Mouse (Mus musculus): Measurements from ENCODE around the gene Kirrel2. TPM values are rescaled to one million over a fixed set of nuclear protein-coding genes. Genes with fewer than 3 reads are reported as not detected.

The Kirrel2 gene
- polyA plus RNA-seq, 1 experiment: not detected

DNA sequence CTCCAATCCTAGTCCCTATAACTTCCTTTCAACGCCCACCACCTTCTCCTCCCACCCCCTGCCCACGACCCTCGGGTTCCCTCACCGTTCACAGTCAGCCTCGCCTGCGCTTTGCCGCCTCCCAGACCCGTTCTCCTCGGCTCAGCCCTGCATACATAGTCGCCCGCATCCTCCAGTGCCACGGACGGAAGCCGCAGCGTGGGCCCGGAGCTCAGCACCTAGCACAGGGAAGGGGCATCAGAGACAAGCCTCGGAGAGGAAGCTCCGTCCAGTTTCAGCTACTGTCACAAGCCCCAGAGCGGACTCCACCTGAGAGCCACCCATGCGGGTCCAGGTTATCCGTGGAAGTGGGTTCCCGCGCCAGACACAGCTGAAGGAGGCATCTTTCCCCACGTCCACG is 4.2 kb downstream of the Kirrel2 start:
- TF ChIP-seq CTCF (IDR thresholded peaks at IDR 0.05; ENCODE audit: insufficient read depth, low read length): no peak
- TF ChIP-seq POLR2A (IDR thresholded peaks at IDR 0.05; ENCODE audit: borderline replicate concordance, extremely low read depth, low read depth, low read length): no peak
- H3K4me1 ChIP-seq (ENCODE audit: control insufficient read depth, insufficient read depth, low read length): no peaks in the 10 kb centered on the region
- WGBS: 17% methylated on average over 25 of the region's 25 CpGs
- DNase-seq: no peak
- no peak overlapping the region for H3K4me3 ChIP-seq (replicated peaks; ENCODE audit: extremely low read depth, low read depth, low read length)

DNA sequence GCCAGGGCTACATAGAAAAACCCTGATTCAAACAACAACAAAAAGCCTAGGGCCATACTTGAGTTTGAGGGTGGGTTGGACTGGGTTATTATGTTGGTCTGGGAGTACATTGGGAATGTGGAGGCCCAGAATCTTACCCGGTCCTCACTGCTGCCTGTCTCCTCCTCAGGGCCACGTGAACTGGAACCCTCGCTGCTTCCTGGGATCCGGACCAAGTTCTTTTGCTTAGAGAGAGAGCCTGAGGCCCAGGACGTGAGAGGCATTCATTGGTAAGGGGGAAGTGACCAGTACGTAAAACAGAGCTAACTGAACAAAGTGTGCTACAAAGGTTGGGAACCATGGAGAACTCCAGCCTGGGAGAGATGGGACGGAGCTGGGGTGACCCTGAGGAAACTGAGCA is 7.2 kb downstream of the Kirrel2 start:
- Histone ChIP-seq H3K4me1 (ENCODE audit: control insufficient read depth, insufficient read depth, low read length) (no peaks in the 10 kb centered on the region), H3K4me3 (replicated peaks; ENCODE audit: extremely low read depth, low read depth, low read length) (no peak overlapping the region)
- TF ChIP-seq CTCF (IDR thresholded peaks at IDR 0.05; ENCODE audit: insufficient read depth, low read length) (no peak), POLR2A (IDR thresholded peaks at IDR 0.05; ENCODE audit: borderline replicate concordance, extremely low read depth, low read depth, low read length) (no peak)
- no peak for DNase-seq
- 70% methylated on average over 7 of the region's 7 CpGs for WGBS

DNA sequence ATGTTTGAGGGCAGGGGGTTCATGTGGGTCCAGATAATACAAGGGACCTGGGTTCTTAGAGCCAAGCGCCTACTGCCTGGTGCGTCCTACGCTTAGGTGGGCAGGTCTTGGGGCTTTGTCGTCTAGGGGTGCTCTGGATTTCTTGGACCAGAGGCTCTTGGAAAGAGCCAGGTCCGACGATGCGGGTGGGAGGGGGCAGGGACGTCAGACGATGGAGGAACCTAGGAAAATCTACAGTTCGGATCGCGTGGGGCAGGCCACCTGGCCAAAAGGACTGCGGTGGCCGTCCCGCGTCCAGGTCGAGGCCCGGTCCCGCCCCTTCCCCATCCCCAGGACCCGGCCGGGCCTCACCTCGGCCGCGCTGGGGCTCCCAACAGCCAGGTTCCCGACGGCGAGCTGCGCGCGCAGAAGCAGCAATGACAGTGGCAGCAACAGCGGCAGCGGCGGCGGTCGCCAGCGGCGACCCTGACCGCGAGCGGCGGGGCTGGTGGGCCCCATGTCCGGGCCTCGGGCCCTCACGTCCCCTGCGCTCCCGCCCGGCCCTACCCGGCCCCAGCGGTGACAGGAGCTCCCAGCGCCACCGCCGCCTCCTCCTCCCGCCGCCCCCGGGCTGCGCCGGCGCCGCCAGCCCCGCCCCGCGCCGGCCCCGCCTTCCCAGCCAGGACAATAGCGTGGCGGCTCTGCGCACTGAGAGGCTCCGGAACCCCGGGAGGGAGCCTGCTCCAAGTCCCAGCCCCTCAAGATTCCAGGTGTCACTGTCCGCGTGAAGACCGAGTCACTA is 12.3 kb downstream of the Kirrel2 start, which contains the start of gene Aplp1:
Gene Aplp1, minus strand, starts transcription at position 565 of the 781 bp plus-strand sequence.
- 1% methylated on average over 71 of the region's 72 CpGs for WGBS
- DNase-seq: peak; percentile 49

DNA sequence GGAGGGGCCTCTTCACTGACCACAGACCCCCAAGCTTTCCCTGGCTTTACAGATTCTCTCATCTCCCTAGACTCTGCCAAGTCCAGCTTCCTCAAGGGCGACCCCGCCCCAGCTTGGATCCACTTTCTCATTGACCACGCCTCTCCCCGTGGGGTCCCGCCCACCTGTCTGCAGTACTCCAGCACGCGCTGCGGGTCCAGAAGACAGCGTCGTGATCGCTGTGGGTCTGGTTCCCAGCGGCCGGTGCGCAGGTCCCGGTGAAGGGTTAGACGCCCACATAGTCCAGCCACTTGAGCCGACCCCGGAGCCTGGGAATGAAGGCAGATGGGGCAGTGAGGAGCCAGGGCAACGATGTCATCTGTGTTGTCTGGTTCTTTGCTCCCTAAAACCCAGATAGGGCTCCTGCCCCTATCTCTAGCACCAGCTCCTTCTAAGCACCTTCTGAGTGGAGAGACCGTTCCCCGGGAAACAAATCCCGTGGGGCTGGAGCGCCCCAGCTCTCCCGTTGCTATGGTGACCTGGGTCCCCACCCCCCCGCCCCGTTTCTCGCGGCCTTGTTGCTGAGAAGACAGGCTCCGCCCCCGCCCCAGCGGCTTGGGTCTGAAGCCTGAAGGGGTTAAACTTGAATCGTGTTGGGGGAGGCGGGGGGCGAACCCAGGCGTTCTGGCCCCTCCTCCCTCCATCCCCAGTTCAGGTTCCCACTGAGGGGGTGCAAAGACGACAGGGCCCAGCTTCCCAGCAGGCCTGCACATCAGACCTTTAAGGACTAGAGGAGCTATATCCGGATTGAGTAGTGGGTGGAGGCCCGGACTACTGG is 13.1 kb downstream of the Kirrel2 start:
- peaks cover 3% of the 10 kb centered on the region; the same call in 1 of the 2 replicates for H3K4me1 ChIP-seq (ENCODE audit: control insufficient read depth, insufficient read depth, low read length)
- 1% methylated on average over 38 of the region's 38 CpGs for WGBS
- TF ChIP-seq CTCF (IDR thresholded peaks at IDR 0.05; ENCODE audit: insufficient read depth, low read length) (no peak), POLR2A (IDR thresholded peaks at IDR 0.05; ENCODE audit: borderline replicate concordance, extremely low read depth, low read depth, low read length) (no peak)
- H3K4me3 ChIP-seq (replicated peaks; ENCODE audit: extremely low read depth, low read depth, low read length): no peak overlapping the region
- DNase-seq: no peak

More for the DNA sequence above, 12.3 kb downstream of the Kirrel2 start, which contains the start of gene Aplp1:
- H3K4me1 ChIP-seq (ENCODE audit: control insufficient read depth, insufficient read depth, low read length): peaks cover 3% of the 10 kb centered on the region; the same call in 1 of the 2 replicates
- H3K4me3 ChIP-seq (replicated peaks; ENCODE audit: extremely low read depth, low read depth, low read length): peak within 1 kb of the TSS; percentile 44
- no peak for TF ChIP-seq CTCF (IDR thresholded peaks at IDR 0.05; ENCODE audit: insufficient read depth, low read length)
- no peak for TF ChIP-seq POLR2A (IDR thresholded peaks at IDR 0.05; ENCODE audit: borderline replicate concordance, extremely low read depth, low read depth, low read length)

DNA sequence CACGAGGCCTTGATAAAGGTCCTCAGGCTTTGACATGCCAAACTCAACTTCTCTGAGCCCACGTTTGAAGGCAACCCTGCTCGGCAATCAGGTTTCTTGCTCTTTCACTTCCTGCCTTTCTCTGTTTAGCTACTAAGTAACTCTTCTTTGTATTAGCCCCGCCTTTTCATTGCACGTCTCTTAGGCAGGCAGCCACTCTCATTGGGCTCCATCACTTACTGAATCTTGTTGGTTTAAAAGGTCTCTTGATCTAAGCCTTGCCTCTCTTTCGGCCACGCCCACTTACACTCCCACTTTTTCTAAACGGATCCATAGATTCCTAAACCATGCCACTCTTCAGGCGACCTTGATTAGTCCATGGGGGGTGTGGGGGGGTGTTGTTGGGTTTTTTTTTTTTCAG is 13.8 kb downstream of the Kirrel2 start:
- DNase-seq: no peak
- 29% methylated on average over 9 of the region's 9 CpGs for WGBS
- H3K4me1 ChIP-seq (ENCODE audit: control insufficient read depth, insufficient read depth, low read length): peaks cover 3% of the 10 kb centered on the region; the same call in 1 of the 2 replicates
- TF ChIP-seq CTCF (IDR thresholded peaks at IDR 0.05; ENCODE audit: insufficient read depth, low read length): no peak
- no peak for TF ChIP-seq POLR2A (IDR thresholded peaks at IDR 0.05; ENCODE audit: borderline replicate concordance, extremely low read depth, low read depth, low read length)
- H3K4me3 ChIP-seq (replicated peaks; ENCODE audit: extremely low read depth, low read depth, low read length): no peak overlapping the region

DNA sequence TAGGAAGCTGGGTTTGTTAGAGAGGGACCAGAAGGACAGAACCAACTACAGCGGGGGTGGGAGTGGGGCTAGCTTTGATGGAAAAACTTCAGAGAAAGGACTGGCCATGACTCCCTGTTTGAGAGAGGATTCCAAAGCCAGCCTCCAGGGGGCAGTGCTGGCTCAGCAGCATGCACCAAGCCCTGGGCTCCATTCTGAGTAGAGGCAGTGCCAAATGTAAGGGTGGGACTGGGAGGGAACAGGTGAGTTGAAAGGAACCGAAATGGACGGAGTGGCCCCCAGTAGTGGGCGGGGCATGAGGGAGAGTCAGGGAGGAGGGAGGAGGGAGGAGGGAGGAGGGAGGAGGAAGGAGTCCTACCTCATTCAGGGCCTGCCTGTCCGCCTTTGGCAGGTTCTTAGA is 16.8 kb downstream of the Kirrel2 start:
- peak; percentile 37 for DNase-seq
- no peak overlapping the region for H3K4me3 ChIP-seq (replicated peaks; ENCODE audit: extremely low read depth, low read depth, low read length)
- H3K4me1 ChIP-seq (ENCODE audit: control insufficient read depth, insufficient read depth, low read length): peaks cover 3% of the 10 kb centered on the region; the same call in 1 of the 2 replicates
- TF ChIP-seq POLR2A (IDR thresholded peaks at IDR 0.05; ENCODE audit: borderline replicate concordance, extremely low read depth, low read depth, low read length): no peak
- TF ChIP-seq CTCF (IDR thresholded peaks at IDR 0.05; ENCODE audit: insufficient read depth, low read length): peak; percentile 81
- 25% methylated on average over 4 of the region's 5 CpGs for WGBS

DNA sequence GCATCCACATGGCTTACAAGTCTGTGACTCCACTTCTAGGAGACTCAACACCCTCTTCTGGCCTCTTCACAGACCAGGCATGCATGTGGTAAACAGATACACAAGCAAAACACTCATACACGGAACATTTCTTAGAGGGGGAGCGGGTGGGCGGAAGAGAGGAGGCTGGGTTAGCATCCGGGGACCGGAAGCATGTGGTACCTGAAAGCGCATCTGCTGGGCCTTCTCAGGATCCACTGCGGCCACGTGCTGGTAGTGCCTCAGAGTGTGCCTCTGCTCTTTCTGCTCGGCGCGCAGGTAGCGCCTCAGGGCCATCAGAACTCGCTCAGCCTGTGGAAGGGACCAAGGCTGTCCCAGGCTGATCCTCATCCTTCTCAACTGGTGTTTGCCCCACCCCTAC is 17.8 kb downstream of the Kirrel2 start:
- TF ChIP-seq POLR2A (IDR thresholded peaks at IDR 0.05; ENCODE audit: borderline replicate concordance, extremely low read depth, low read depth, low read length) (no peak), CTCF (IDR thresholded peaks at IDR 0.05; ENCODE audit: insufficient read depth, low read length) (no peak)
- peaks cover under 1% of the 10 kb centered on the region; the same call in 1 of the 2 replicates for H3K4me1 ChIP-seq (ENCODE audit: control insufficient read depth, insufficient read depth, low read length)
- 79% methylated on average over 13 of the region's 13 CpGs for WGBS
- no peak overlapping the region for H3K4me3 ChIP-seq (replicated peaks; ENCODE audit: extremely low read depth, low read depth, low read length)
- DNase-seq: no peak

DNA sequence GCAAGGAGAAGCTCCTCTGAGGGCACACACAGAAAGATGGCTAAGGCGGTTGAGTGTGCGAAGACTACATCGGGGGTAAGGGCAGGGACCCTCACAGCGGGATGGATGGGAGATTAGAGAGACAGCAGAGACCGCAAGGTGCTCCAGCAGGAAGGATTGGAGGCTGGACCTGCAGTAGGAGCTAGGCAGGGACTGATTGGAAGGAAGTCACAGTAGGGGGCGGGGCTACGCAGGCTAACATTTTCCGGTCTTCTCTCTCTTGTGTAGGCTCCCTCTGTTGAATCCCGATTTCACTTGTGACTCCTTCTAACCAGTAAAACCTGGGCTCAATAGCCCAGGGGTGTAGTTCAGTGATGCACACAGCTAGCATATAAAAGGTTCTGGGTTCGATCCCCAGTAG is 20.6 kb downstream of the Kirrel2 start:
- 18% methylated on average over 10 of the region's 10 CpGs for WGBS
- TF ChIP-seq CTCF (IDR thresholded peaks at IDR 0.05; ENCODE audit: insufficient read depth, low read length) (no peak), POLR2A (IDR thresholded peaks at IDR 0.05; ENCODE audit: borderline replicate concordance, extremely low read depth, low read depth, low read length) (no peak)
- DNase-seq: no peak
- Histone ChIP-seq H3K4me3 (replicated peaks; ENCODE audit: extremely low read depth, low read depth, low read length) (no peak overlapping the region), H3K4me1 (ENCODE audit: control insufficient read depth, insufficient read depth, low read length) (no peaks in the 10 kb centered on the region)

DNA sequence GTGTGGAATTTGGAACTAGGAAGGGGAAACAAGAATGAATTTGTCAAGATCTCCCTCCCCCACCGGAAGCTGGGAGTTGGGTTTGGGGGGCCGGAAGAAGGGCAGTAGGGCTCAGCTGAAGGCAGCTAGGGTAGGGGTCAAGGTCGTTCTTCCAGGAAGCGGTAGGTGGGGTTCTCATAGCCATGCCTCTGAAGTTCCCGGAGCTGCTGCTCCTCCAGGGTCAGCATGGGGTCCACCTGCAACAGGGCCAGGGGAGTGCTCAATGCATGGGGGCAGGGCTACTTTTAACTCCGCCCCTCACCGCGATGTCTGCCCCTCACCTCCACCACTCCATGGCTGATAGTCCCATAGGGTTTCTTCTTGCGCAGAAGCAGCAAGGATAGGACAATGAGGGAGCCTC is 22.3 kb downstream of the Kirrel2 start:
- 30% methylated on average over 9 of the region's 9 CpGs for WGBS
- no peak for DNase-seq
- no peak overlapping the region for H3K4me3 ChIP-seq (replicated peaks; ENCODE audit: extremely low read depth, low read depth, low read length)
- no peaks in the 10 kb centered on the region for H3K4me1 ChIP-seq (ENCODE audit: control insufficient read depth, insufficient read depth, low read length)
- TF ChIP-seq CTCF (IDR thresholded peaks at IDR 0.05; ENCODE audit: insufficient read depth, low read length): no peak
- TF ChIP-seq POLR2A (IDR thresholded peaks at IDR 0.05; ENCODE audit: borderline replicate concordance, extremely low read depth, low read depth, low read length): no peak

All from lung, adult 2 months (tissue).